7 mouse cellular contexts compared by ENCODE assay signal in the genomic region with DNA sequence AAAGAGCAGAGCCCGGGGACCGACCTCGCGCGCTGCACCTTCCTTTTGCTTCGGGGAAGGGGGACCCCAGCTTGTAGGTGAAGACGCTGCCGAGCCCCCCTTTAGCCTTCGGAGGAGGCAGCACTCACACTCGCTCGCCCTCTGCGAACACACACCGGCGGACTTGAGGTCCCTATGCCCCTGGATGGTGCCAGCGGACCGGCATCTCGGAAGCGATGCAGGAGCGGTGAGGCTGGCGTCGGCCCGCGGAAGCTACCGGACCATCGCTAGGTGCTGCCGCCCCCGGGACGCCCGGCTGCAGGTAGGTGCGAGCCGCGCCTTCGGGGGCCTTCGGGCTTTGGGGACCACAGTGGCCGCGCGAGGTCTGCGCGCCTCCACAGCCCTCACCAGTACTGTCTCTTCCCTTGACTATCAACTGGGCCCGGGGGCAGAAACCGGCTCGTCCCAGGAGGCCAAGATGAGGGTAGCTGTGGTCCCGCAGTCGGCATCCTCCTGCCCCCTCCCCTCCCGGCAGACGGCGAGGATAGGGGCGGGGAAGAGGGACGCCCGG. TPM values are rescaled to one million over a fixed set of nuclear protein-coding genes. Genes with fewer than 3 reads are reported as not detected.
A peak's percentile ranks its signal among the peaks of the same experiment; 100 is the strongest.
DNase-seq lines count a peak whose midpoint lies in the region; ATAC-seq and TF ChIP-seq lines count a peak whose summit lies in the region.

No protein-coding gene starts in this region.

- no peak overlapping the region for H3K9ac ChIP-seq in liver, adult 2 months (ENCODE audit: low read depth, low read length)
- peak overlapping the region; percentile 52 for H3K9ac ChIP-seq in neural tube, embryonic 11.5 days (ENCODE audit: low read length)

- peak; percentile 42 for ATAC-seq in neural tube, embryonic 11.5 days (ENCODE audit: insufficient read depth, low FRiP score, low TSS enrichment)

- H3K27ac ChIP-seq in liver, adult 2 months (replicated peaks; ENCODE audit: insufficient read depth, low read depth, low read length) = no peak overlapping the region
- peak overlapping the region; percentile 69 for H3K27ac ChIP-seq in embryonic facial prominence, embryonic 10.5 days (replicated peaks)
- no peak overlapping the region for H3K27ac ChIP-seq in neural tube, embryonic 11.5 days (ENCODE audit: low read depth, low read length)
- no peak overlapping the region for H3K27ac ChIP-seq in thymus, adult 2 months (ENCODE audit: control insufficient read depth, insufficient read depth, low read length)

- TF ChIP-seq POLR2A in liver, adult 2 months (IDR thresholded peaks at IDR 0.05; ENCODE audit: extremely low read depth, insufficient read depth, low read length) = no peak
- no peak for TF ChIP-seq POLR2A in thymus, adult 2 months (IDR thresholded peaks at IDR 0.05; ENCODE audit: control insufficient read depth, extremely low read depth, insufficient read depth, low read length, poor library complexity)

- H3K36me3 ChIP-seq in liver, adult 2 months (ENCODE audit: control insufficient read depth, insufficient read depth, low read length) = no peaks in the 10 kb centered on the region
- H3K36me3 ChIP-seq in embryonic facial prominence, embryonic 10.5 days (replicated peaks) = no peaks in the 10 kb centered on the region
- H3K36me3 ChIP-seq in neural tube, embryonic 11.5 days (ENCODE audit: control insufficient read depth, insufficient read depth, low read length) = no peaks in the 10 kb centered on the region
- no peaks in the 10 kb centered on the region for H3K36me3 ChIP-seq in thymus, adult 2 months (ENCODE audit: control insufficient read depth, insufficient read depth, low read length)

- H3K27me3 ChIP-seq in liver, adult 2 months (ENCODE audit: control insufficient read depth, insufficient read depth, low read length) = peaks cover 10% of the 10 kb centered on the region
- H3K27me3 ChIP-seq in embryonic facial prominence, embryonic 10.5 days (replicated peaks; ENCODE audit: low read depth, poor library complexity, severe bottlenecking) = peaks cover 36% of the 10 kb centered on the region
- peaks cover 6% of the 10 kb centered on the region; the same call in 1 of the 2 replicates for H3K27me3 ChIP-seq in neural tube, embryonic 11.5 days (ENCODE audit: control insufficient read depth, insufficient read depth, low read length)
- H3K27me3 ChIP-seq in thymus, adult 2 months (ENCODE audit: control insufficient read depth, insufficient read depth, low read length) = peaks cover 16% of the 10 kb centered on the region; the same call in 1 of the 2 replicates

- no peaks in the 10 kb centered on the region for H3K4me1 ChIP-seq in liver, adult 2 months (ENCODE audit: control insufficient read depth, insufficient read depth, low read length)
- H3K4me1 ChIP-seq in embryonic facial prominence, embryonic 10.5 days = peaks cover 23% of the 10 kb centered on the region
- H3K4me1 ChIP-seq in neural tube, embryonic 11.5 days (ENCODE audit: control insufficient read depth, insufficient read depth, low read length) = no peaks in the 10 kb centered on the region; the same call in 1 of the 2 replicates
- no peaks in the 10 kb centered on the region for H3K4me1 ChIP-seq in thymus, adult 2 months (replicated peaks; ENCODE audit: control insufficient read depth, insufficient read depth, low read length)

- peak overlapping the region; percentile 35; the same call in 1 of the 2 replicates for H3K4me3 ChIP-seq in liver, adult 2 months (ENCODE audit: insufficient read depth, low read depth, low read length)
- peak overlapping the region; percentile 68 for H3K4me3 ChIP-seq in embryonic facial prominence, embryonic 10.5 days
- H3K4me3 ChIP-seq in neural tube, embryonic 11.5 days (ENCODE audit: low read depth, low read length) = peak overlapping the region; percentile 56
- no peak overlapping the region for H3K4me3 ChIP-seq in thymus, adult 2 months (ENCODE audit: control insufficient read depth, insufficient read depth, low read length)

- no peak for TF ChIP-seq CTCF in liver, adult 2 months (IDR thresholded peaks at IDR 0.05; ENCODE audit: low read depth, low read length)
- no peak for TF ChIP-seq CTCF in thymus, adult 2 months (IDR thresholded peaks at IDR 0.05; ENCODE audit: borderline replicate concordance, control insufficient read depth, extremely low read depth, insufficient read depth, low read length, poor library complexity)

- peak overlapping the region; percentile 95 for H3K4me2 ChIP-seq in neural tube, embryonic 11.5 days (ENCODE audit: low read depth)

- WGBS in liver, adult 2 months = 2% methylated on average over 50 of the region's 50 CpGs
- under 1% methylated on average over 50 of the region's 50 CpGs for WGBS in embryonic facial prominence, embryonic 10.5 days
- WGBS in neural tube, embryonic 11.5 days = under 1% methylated on average over 29 of the region's 50 CpGs
- WGBS in thymus, adult 2 months = 4% methylated on average over 50 of the region's 50 CpGs

- DNase-seq in liver, adult 2 months (ENCODE audit: extremely low read depth, low read depth, low spot score) = no peak
- no peak for DNase-seq in liver
- peak; percentile 52 for DNase-seq in embryonic facial prominence, embryonic 10.5 days (ENCODE audit: low spot score)
- peak; percentile 16 to 22 for DNase-seq in frontal cortex, postnatal 36 days (ENCODE audit: low spot score in 2 of 2)
- peak; percentile 8 to 21 for DNase-seq in left cerebral cortex, adult 8-10 months (ENCODE audit: low spot score in 2 of 2)
- peak; percentile 55 for DNase-seq in neural tube, embryonic 11.5 days (ENCODE audit: low spot score)
- DNase-seq in thymus, adult 2 months = no peak

- no peaks in the 10 kb centered on the region for H3K9me3 ChIP-seq in embryonic facial prominence, embryonic 10.5 days
- no peaks in the 10 kb centered on the region for H3K9me3 ChIP-seq in neural tube, embryonic 11.5 days (ENCODE audit: control insufficient read depth, low read length)

- no peaks in the 10 kb centered on the region for H3K79me2 ChIP-seq in liver, adult 2 months (ENCODE audit: control insufficient read depth, insufficient read depth, low read length)

RNA-seq across cellular contexts. Expression of gene Fam19a2, which starts 1.5 kb away (rescaled TPM):
- 3.1 and 3.6 TPM in 2 replicates for total RNA-seq in liver, adult 2 months (2014; rRNA removed)
- polyA plus RNA-seq in liver, adult 2 months (2012; rRNA removed) = 0.53 and 0.78 TPM in 2 replicates
- polyA plus RNA-seq in embryonic facial prominence, embryonic 10.5 days (2016; fragmentation: Nextera tagmentation; extraction: Ambion mirVana) = 2.5 and 5.1 TPM in 2 replicates
- total RNA-seq in left cerebral cortex, adult 8-10 months (2022) = 10 to 100 TPM; 44.0 to 52.3 (median 49.0) TPM
- polyA plus RNA-seq in neural tube, embryonic 11.5 days (2014; fragmentation: Nextera tagmentation; extraction: Ambion mirVana) = 9.6 and 9.9 TPM in 2 replicates
- 0.31 and 0.51 TPM in 2 replicates for polyA plus RNA-seq in thymus, adult 2 months (2012; rRNA removed)

Comparison
In these comparisons a context has a peak if more than half of its experiments do, and no peak if none do; other contexts are left out.
1. DNase-seq: peak in embryonic facial prominence, embryonic 10.5 days (single experiment), frontal cortex, postnatal 36 days (2 of 2), left cerebral cortex, adult 8-10 months (2 of 2) and neural tube, embryonic 11.5 days (single experiment); none in liver, adult 2 months (single experiment), liver (single experiment) and thymus, adult 2 months (single experiment).